Mouse (Mus musculus) limb, embryonic 14.5 days (tissue): ENCODE data around the gene Psmd11. TPM values are rescaled to one million over a fixed set of nuclear protein-coding genes. Genes with fewer than 3 reads are reported as not detected.

Experiments used
- ATAC-seq: fragments of 200-750 bp; cut with Nextera tagmentation; 2 replicates; pipeline ENCODE4 v1.8.0; 2017; ENCODE audit warnings: low read depth, moderate number of reproducible peaks, moderate TSS enrichment; ENCODE audit not compliant: low FRiP score
- DNase-seq: peaks from one replicate; pipeline ENCODE4 v3.0.0-alpha.2; 2015; ENCODE audit warnings: low spot score
- H3K27ac ChIP-seq: fragments of 300-500 bp; sonication (generic); replicated peaks from 2 replicates; pipeline ENCODE4 v1.5.1; 2014; ENCODE audit warnings: low read depth, mild to moderate bottlenecking, low read length, moderate library complexity, mixed read lengths
- H3K27me3 ChIP-seq: fragments of 300-500 bp; sonication (generic); 2 replicates; pipeline ENCODE4 v1.6.1; 2014; ENCODE audit warnings: low read length, mixed read lengths; ENCODE audit not compliant: control insufficient read depth, insufficient read depth
- H3K36me3 ChIP-seq: fragments of 300-500 bp; sonication (generic); 2 replicates; pipeline ENCODE4 v1.6.1; 2014; ENCODE audit warnings: mild to moderate bottlenecking, low read length, moderate library complexity, mixed read lengths; ENCODE audit not compliant: control insufficient read depth, insufficient read depth
- H3K4me1 ChIP-seq: fragments of 300-500 bp; sonication (generic); 2 replicates; pipeline ENCODE4 v1.6.1; 2014; ENCODE audit warnings: antibody characterized with exemption, low read length, mixed read lengths; ENCODE audit not compliant: control insufficient read depth, insufficient read depth
- H3K4me2 ChIP-seq: fragments of 300-500 bp; sonication (generic); replicated peaks from 2 replicates; pipeline ENCODE4 v1.6.1; 2014; ENCODE audit warnings: low read depth, mild to moderate bottlenecking, low read length, moderate library complexity; ENCODE audit not compliant: severe bottlenecking
- H3K4me3 ChIP-seq: fragments of 300-500 bp; sonication (generic); replicated peaks from 2 replicates; pipeline ENCODE4 v1.5.1; 2014; ENCODE audit warnings: low read length
- H3K9ac ChIP-seq: fragments of 300-500 bp; sonication (generic); 2 replicates; pipeline ENCODE4 v1.6.1; 2014; ENCODE audit warnings: mild to moderate bottlenecking, low read depth, low read length, moderate library complexity; ENCODE audit not compliant: severe bottlenecking
- H3K9me3 ChIP-seq: fragments of 300-500 bp; sonication (generic); 2 replicates; pipeline ENCODE4 v1.6.1; 2016; ENCODE audit warnings: low read length; ENCODE audit not compliant: control insufficient read depth
- POLR2A ChIP-seq: fragments of 200-500 bp; IDR thresholded peaks from 2 replicates; pipeline ENCODE4 v1.8.0; 2012; ENCODE audit warnings: inconsistent platforms, mild to moderate bottlenecking, moderate library complexity, borderline replicate concordance; ENCODE audit not compliant: insufficient read depth, insufficient read length; ENCODE audit errors: extremely low read depth
- WGBS: fragments of 180-500 bp; shearing (Covaris S2); extraction: QIAGEN DNeasy Blood & Tissue Kit; methylation state at CpG from one replicate; pipeline ENCODE4 v1.1.7; 2014; 5-methylcytosine and 5-hydroxymethylcytosine counted together
- polyA plus RNA-seq, 2 experiments: library from polyadenylated mRNA; depleted of rRNA in 1 of 2; stranded (reverse) in 1 of 2; unstranded in 1 of 2; fragments of >200 nt; fragmentation: Nextera tagmentation in 1 of 2; extraction: Ambion mirVana in 1 of 2; gene quantifications; 2 replicates each; pipeline versions ENCODE4 v1.2.1 to v1.2.3; 2012 to 2014

Gene Psmd11
- polyA plus RNA-seq, 2 experiments = 86.9 to 261 TPM

GRCm38 (mm10) chr11:80495972-80496371, 67.6 kb downstream of the Psmd11 start:
- H3K4me2 ChIP-seq = no peak overlapping the region
- H3K4me3 ChIP-seq = no peak overlapping the region
- no peak for TF ChIP-seq POLR2A
- H3K9me3 ChIP-seq = no peaks in the 10 kb centered on the region
- peaks cover 3% of the 10 kb centered on the region; the same call in 1 of the 2 replicates for H3K4me1 ChIP-seq
- WGBS = 89% methylated on average over 6 of the region's 6 CpGs
- no peaks in the 10 kb centered on the region for H3K27me3 ChIP-seq
- no peak overlapping the region for H3K27ac ChIP-seq
- no peaks in the 10 kb centered on the region for H3K36me3 ChIP-seq
- no peak overlapping the region for H3K9ac ChIP-seq
- ATAC-seq (no peak), DNase-seq (no peak)

- H3K9ac ChIP-seq = no peak overlapping the region
- no peak overlapping the region for H3K4me2 ChIP-seq
- 69% methylated on average over 1 of the region's 1 CpGs for WGBS
- no peak for DNase-seq
- no peaks in the 10 kb centered on the region for H3K27me3 ChIP-seq
- H3K9me3 ChIP-seq = no peaks in the 10 kb centered on the region
- no peaks in the 10 kb centered on the region for H3K36me3 ChIP-seq
- TF ChIP-seq POLR2A = no peak
- no peak overlapping the region for H3K27ac ChIP-seq
- ATAC-seq = no peak
- H3K4me1 ChIP-seq = peaks cover 3% of the 10 kb centered on the region; the same call in 1 of the 2 replicates
- H3K4me3 ChIP-seq = no peak overlapping the region
Measured at GRCm38 (mm10) chr11:80496640-80497039, 68.2 kb downstream of the Psmd11 start.

GRCm38 (mm10) chr11:80497225-80497919, 69.0 kb downstream of the Psmd11 start:
- H3K4me2 ChIP-seq = no peak overlapping the region
- no peaks in the 10 kb centered on the region for H3K27me3 ChIP-seq
- H3K9ac ChIP-seq = no peak overlapping the region
- DNase-seq (no peak), ATAC-seq (no peak)
- H3K27ac ChIP-seq = no peak overlapping the region
- TF ChIP-seq POLR2A = no peak
- H3K4me3 ChIP-seq = no peak overlapping the region
- 74% methylated on average over 10 of the region's 10 CpGs for WGBS
- no peaks in the 10 kb centered on the region for H3K9me3 ChIP-seq
- peaks cover 3% of the 10 kb centered on the region; the same call in 1 of the 2 replicates for H3K4me1 ChIP-seq
- no peaks in the 10 kb centered on the region for H3K36me3 ChIP-seq

GRCm38 (mm10) chr11:80498328-80499070, 70.1 kb downstream of the Psmd11 start:
- Histone ChIP-seq H3K27me3 (no peaks in the 10 kb centered on the region), H3K9me3 (no peaks in the 10 kb centered on the region), H3K4me3 (no peak overlapping the region), H3K4me1 (peaks cover 3% of the 10 kb centered on the region; the same call in 1 of the 2 replicates), H3K27ac (no peak overlapping the region), H3K9ac (no peak overlapping the region), H3K4me2 (no peak overlapping the region), H3K36me3 (no peaks in the 10 kb centered on the region)
- WGBS = 47% methylated on average over 11 of the region's 11 CpGs
- ATAC-seq (peak; percentile 65), DNase-seq (no peak)
- TF ChIP-seq POLR2A = no peak

- DNase-seq (no peak), ATAC-seq (no peak)
- H3K4me1 ChIP-seq = peaks cover 11% of the 10 kb centered on the region
- no peak overlapping the region for H3K4me2 ChIP-seq
- H3K27ac ChIP-seq = no peak overlapping the region
- WGBS = 66% methylated on average over 4 of the region's 4 CpGs
- no peak for TF ChIP-seq POLR2A
- H3K4me3 ChIP-seq = no peak overlapping the region
- H3K9me3 ChIP-seq = no peaks in the 10 kb centered on the region
- H3K27me3 ChIP-seq = no peaks in the 10 kb centered on the region
- no peak overlapping the region for H3K9ac ChIP-seq
- H3K36me3 ChIP-seq = no peaks in the 10 kb centered on the region
Measured at GRCm38 (mm10) chr11:80499550-80499952, 71.1 kb downstream of the Psmd11 start.
